Mouse (Mus musculus): ENCODE results near the gene Ppm1m. TPM values are rescaled to one million over a fixed set of nuclear protein-coding genes. Genes with fewer than 3 reads are reported as not detected.

The Ppm1m gene
- total and polyA plus RNA-seq, 2 experiments from 2014 or later, result 17.7 to 20.6 TPM

- TF ChIP-seq CTCF (IDR thresholded peaks at IDR 0.05; ENCODE audit: low read depth), result no peak
- DNase-seq (no peak), ATAC-seq (no peak)
- no peak overlapping the region for H3K9ac ChIP-seq
- peaks cover 43% of the 10 kb centered on the region for H3K36me3 ChIP-seq (ENCODE audit: insufficient read depth)
- no peak overlapping the region for H3K4me2 ChIP-seq (ENCODE audit: low read depth)
- 77% methylated on average over 5 of the region's 5 CpGs for WGBS
- peaks cover 25% of the 10 kb centered on the region for H3K4me1 ChIP-seq (ENCODE audit: insufficient read depth)
- H3K27me3 ChIP-seq (ENCODE audit: insufficient read depth, low read length), result no peaks in the 10 kb centered on the region
- no peaks in the 10 kb centered on the region for H3K9me3 ChIP-seq (ENCODE audit: low read length)
- no peak overlapping the region for H3K4me3 ChIP-seq (ENCODE audit: low read depth, low read length)
- H3K27ac ChIP-seq (ENCODE audit: low read depth, low read length), result no peak overlapping the region
These were observed 22.8 kb downstream of the Ppm1m start for GRCm38 (mm10) chr9:106176769-106177168.

- TF ChIP-seq CTCF (IDR thresholded peaks at IDR 0.05; ENCODE audit: low read depth), result no peak
- Histone ChIP-seq H3K4me3 (ENCODE audit: low read depth, low read length) (no peak overlapping the region), H3K4me2 (ENCODE audit: low read depth) (no peak overlapping the region), H3K4me1 (ENCODE audit: insufficient read depth) (peaks cover 25% of the 10 kb centered on the region), H3K27ac (ENCODE audit: low read depth, low read length) (no peak overlapping the region), H3K9me3 (ENCODE audit: low read length) (no peaks in the 10 kb centered on the region), H3K9ac (no peak overlapping the region), H3K36me3 (ENCODE audit: insufficient read depth) (peaks cover 33% of the 10 kb centered on the region), H3K27me3 (ENCODE audit: insufficient read depth, low read length) (no peaks in the 10 kb centered on the region)
- ATAC-seq (no peak), DNase-seq (no peak)
- 79% methylated on average over 3 of the region's 3 CpGs for WGBS
These were observed 23.9 kb downstream of the Ppm1m start for GRCm38 (mm10) chr9:106175552-106176200.

- Histone ChIP-seq H3K4me2 (ENCODE audit: low read depth) (peak overlapping the region; percentile 70), H3K9ac (no peak overlapping the region), H3K4me3 (ENCODE audit: low read depth, low read length) (peak overlapping the region; percentile 93; the same call in 1 of the 2 replicates), H3K36me3 (ENCODE audit: insufficient read depth) (peaks cover 17% of the 10 kb centered on the region), H3K4me1 (ENCODE audit: insufficient read depth) (peaks cover 30% of the 10 kb centered on the region), H3K27ac (ENCODE audit: low read depth, low read length) (no peak overlapping the region), H3K27me3 (ENCODE audit: insufficient read depth, low read length) (no peaks in the 10 kb centered on the region), H3K9me3 (ENCODE audit: low read length) (no peaks in the 10 kb centered on the region)
- WGBS, result 50% methylated on average over 2 of the region's 2 CpGs
- 0 out of 2 replicates have a peak, but pooled peaks have one; percentile 3 for TF ChIP-seq CTCF (IDR thresholded peaks at IDR 0.05; ENCODE audit: low read depth)
- no peak for DNase-seq
- ATAC-seq, result no peak
These were observed 26.2 kb downstream of the Ppm1m start for GRCm38 (mm10) chr9:106173363-106173762.

GRCm38 (mm10) chr9:106172527-106172926 lies 27.0 kb downstream of the Ppm1m start:
- no peak overlapping the region for H3K27ac ChIP-seq (ENCODE audit: low read depth, low read length)
- no peak for TF ChIP-seq CTCF (IDR thresholded peaks at IDR 0.05; ENCODE audit: low read depth)
- H3K27me3 ChIP-seq (ENCODE audit: insufficient read depth, low read length), result no peaks in the 10 kb centered on the region
- DNase-seq, result no peak
- no peak for ATAC-seq
- H3K4me3 ChIP-seq (ENCODE audit: low read depth, low read length), result peak overlapping the region; percentile 93
- WGBS, result 5% methylated on average over 3 of the region's 3 CpGs
- peak overlapping the region; percentile 70 for H3K4me2 ChIP-seq (ENCODE audit: low read depth)
- peaks cover 30% of the 10 kb centered on the region for H3K4me1 ChIP-seq (ENCODE audit: insufficient read depth)
- peaks cover 12% of the 10 kb centered on the region for H3K36me3 ChIP-seq (ENCODE audit: insufficient read depth)
- H3K9me3 ChIP-seq (ENCODE audit: low read length), result no peaks in the 10 kb centered on the region
- no peak overlapping the region for H3K9ac ChIP-seq

GRCm38 (mm10) chr9:106171346-106172158 lies 28.0 kb downstream of the Ppm1m start:
- no peaks in the 10 kb centered on the region for H3K27me3 ChIP-seq (ENCODE audit: insufficient read depth, low read length)
- peak overlapping the region; percentile 93 for H3K4me3 ChIP-seq (ENCODE audit: low read depth, low read length)
- peak overlapping the region; percentile 98 for H3K9ac ChIP-seq
- peaks cover 30% of the 10 kb centered on the region for H3K4me1 ChIP-seq (ENCODE audit: insufficient read depth)
- peak overlapping the region; percentile 70 for H3K4me2 ChIP-seq (ENCODE audit: low read depth)
- H3K36me3 ChIP-seq (ENCODE audit: insufficient read depth), result peaks cover 3% of the 10 kb centered on the region; the same call in 1 of the 2 replicates
- WGBS, result 1% methylated on average over 30 of the region's 30 CpGs
- H3K27ac ChIP-seq (ENCODE audit: low read depth, low read length), result peak overlapping the region; percentile 98
- ATAC-seq (peak; percentile 67), DNase-seq (peak; percentile 56)
- H3K9me3 ChIP-seq (ENCODE audit: low read length), result no peaks in the 10 kb centered on the region
- TF ChIP-seq CTCF (IDR thresholded peaks at IDR 0.05; ENCODE audit: low read depth), result no peak

- H3K9ac ChIP-seq, result peak within 1 kb of the TSS; percentile 98
- H3K4me1 ChIP-seq (ENCODE audit: insufficient read depth), result peaks cover 30% of the 10 kb centered on the region
- H3K36me3 ChIP-seq (ENCODE audit: insufficient read depth), result no peaks in the 10 kb centered on the region
- no peak for TF ChIP-seq CTCF (IDR thresholded peaks at IDR 0.05; ENCODE audit: low read depth)
- WGBS, result 0% methylated on average over 67 of the region's 81 CpGs
- DNase-seq (peak; percentile 94), ATAC-seq (peak; percentile 94)
- peak within 1 kb of the TSS; percentile 70 for H3K4me2 ChIP-seq (ENCODE audit: low read depth)
- no peaks in the 10 kb centered on the region for H3K27me3 ChIP-seq (ENCODE audit: insufficient read depth, low read length)
- peak within 1 kb of the TSS; percentile 98 for H3K27ac ChIP-seq (ENCODE audit: low read depth, low read length)
- H3K4me3 ChIP-seq (ENCODE audit: low read depth, low read length), result peak within 1 kb of the TSS; percentile 93
- H3K9me3 ChIP-seq (ENCODE audit: low read length), result no peaks in the 10 kb centered on the region
These were observed 28.8 kb downstream of the Ppm1m start, which contains the start of gene Wdr82 for GRCm38 (mm10) chr9:106170556-106171345. Gene Wdr82 (plus strand): TSS chr9:106170928.

All from forebrain, postnatal 0 days (tissue).